Mouse (Mus musculus) CD4-positive, CD25-positive, alpha-beta regulatory T cell, adult 4 months (primary cell): Measurements from ENCODE around the gene Cpne9. TPM values are rescaled to one million over a fixed set of nuclear protein-coding genes. Genes with fewer than 3 reads are reported as not detected.
"Not testable (repeated sequence)": the region's sequence is repeated elsewhere in the genome, so short reads cannot be mapped to it uniquely, and the experiment has no call there.

Source experiments
- ATAC-seq: one replicate; pipeline ENCODE4 v1.8.0; 2017
- polyA plus RNA-seq, 2 experiments: library from polyadenylated mRNA; unstranded; fragments of 100-300 nt; shearing (Covaris generic); gene quantifications; one replicate each; pipeline ENCODE4 v1.2.1; 2017

The Cpne9 gene
- polyA plus RNA-seq, 2 experiments from 2014 or later: 0.23 to 0.28 TPM

- ATAC-seq: no peak
Observed at GRCm38 (mm10) chr6:113290346-113290745, 8.2 kb downstream of the Cpne9 start.

- ATAC-seq: no peak
Observed at GRCm38 (mm10) chr6:113292938-113293337, 10.8 kb downstream of the Cpne9 start.

GRCm38 (mm10) chr6:113296046-113296445, 13.9 kb downstream of the Cpne9 start:
- no peak for ATAC-seq

GRCm38 (mm10) chr6:113296639-113297038, 14.5 kb downstream of the Cpne9 start:
- no peak for ATAC-seq

- ATAC-seq: no peak
Observed at GRCm38 (mm10) chr6:113301350-113301749, 19.2 kb downstream of the Cpne9 start.

- ATAC-seq: no peak
Observed at GRCm38 (mm10) chr6:113302258-113302657, 20.2 kb downstream of the Cpne9 start.

GRCm38 (mm10) chr6:113306322-113306985, 24.3 kb downstream of the Cpne9 start:
- ATAC-seq: peak; percentile 92

GRCm38 (mm10) chr6:113306986-113307349, 24.9 kb downstream of the Cpne9 start, which contains the start of gene Brpf1:
Gene Brpf1, plus strand, starts transcription at chr6:113307137.
- ATAC-seq: peak; percentile 27

- ATAC-seq: no peak
Observed at GRCm38 (mm10) chr6:113307481-113308121, 25.5 kb downstream of the Cpne9 start.

- ATAC-seq: no peak
Observed at GRCm38 (mm10) chr6:113308141-113308540, 26.0 kb downstream of the Cpne9 start.

GRCm38 (mm10) chr6:113315972-113316371, 33.9 kb downstream of the Cpne9 start:
- no peak for ATAC-seq

- ATAC-seq: peak; percentile 92
Observed at GRCm38 (mm10) chr6:113326533-113327315, 44.6 kb downstream of the Cpne9 start, which contains the start of gene Ogg1. Gene Ogg1, plus strand, starts transcription at chr6:113326972.

GRCm38 (mm10) chr6:113329396-113329795, 47.3 kb downstream of the Cpne9 start:
- ATAC-seq: no peak

- ATAC-seq: peak; percentile 28
Observed at GRCm38 (mm10) chr6:113330547-113330946, 48.4 kb downstream of the Cpne9 start.

GRCm38 (mm10) chr6:113331721-113332120, 49.6 kb downstream of the Cpne9 start:
- no peak for ATAC-seq

GRCm38 (mm10) chr6:113332734-113333133, 50.6 kb downstream of the Cpne9 start:
- ATAC-seq: not testable (repeated sequence)

- no peak for ATAC-seq
Observed at GRCm38 (mm10) chr6:113333137-113333950, 51.2 kb downstream of the Cpne9 start.

GRCm38 (mm10) chr6:113334216-113334615, 52.1 kb downstream of the Cpne9 start:
- ATAC-seq: no peak

GRCm38 (mm10) chr6:113336852-113337620, 54.9 kb downstream of the Cpne9 start:
- no peak for ATAC-seq

GRCm38 (mm10) chr6:113341574-113341973, 59.5 kb downstream of the Cpne9 start:
- no peak for ATAC-seq

- no peak for ATAC-seq
Observed at GRCm38 (mm10) chr6:113342297-113342696, 60.2 kb downstream of the Cpne9 start.
